In the genomic region with DNA sequence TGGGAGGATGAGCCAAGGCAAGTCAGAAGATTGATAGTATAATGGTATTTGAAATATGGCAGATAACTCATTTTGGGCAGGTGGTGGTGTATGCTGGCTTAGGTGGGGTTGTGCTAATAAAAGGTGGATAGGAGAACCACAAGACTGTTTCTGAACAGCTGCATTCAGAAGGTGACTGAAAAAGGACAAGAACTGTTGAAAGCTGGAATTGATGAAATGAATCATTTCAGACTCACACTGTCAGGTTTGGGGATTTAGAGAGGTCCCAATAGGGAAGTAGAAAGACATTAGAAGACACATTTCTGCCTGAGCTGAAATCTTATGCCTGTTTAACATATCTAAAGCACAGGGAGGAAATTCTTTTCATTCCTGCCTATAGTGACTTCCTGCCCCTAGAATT, we compare ENCODE assay signal across 31 mouse cellular contexts. TPM values are rescaled to one million over a fixed set of nuclear protein-coding genes. Genes with fewer than 3 reads are reported as not detected.
A peak's percentile ranks its signal among the peaks of the same experiment; 100 is the strongest.
DNase-seq lines count a peak whose midpoint lies in the region; ATAC-seq lines count a peak whose summit lies in the region.
"Had no signal": no experiment of that assay in that cellular context is flagged by ENCODE, and none has a peak within 500 bp of the region (broad histone marks: within the 10 kb centered on the region; RNA-seq: fewer than 3 reads in every experiment).

No protein-coding gene starts in this region.

- no peaks in the 10 kb centered on the region for H3K9me3 ChIP-seq in midbrain, embryonic 11.5 days (ENCODE audit: control insufficient read depth, low read length)
- no peaks in the 10 kb centered on the region for H3K9me3 ChIP-seq in midbrain, embryonic 15.5 days
- H3K9me3 ChIP-seq: embryonic facial prominence, embryonic 12.5 days; embryonic facial prominence, embryonic 15.5 days; forebrain, embryonic 12.5 days; forebrain, embryonic 15.5 days; G1E; heart, embryonic 10.5 days; heart, embryonic 13.5 days had no signal

- no peak overlapping the region for H3K4me2 ChIP-seq in midbrain, embryonic 11.5 days
- H3K4me2 ChIP-seq in midbrain, embryonic 15.5 days = no peak overlapping the region
- H3K4me2 ChIP-seq: embryonic facial prominence, embryonic 12.5 days; embryonic facial prominence, embryonic 15.5 days; forebrain, embryonic 12.5 days; forebrain, embryonic 15.5 days; heart, embryonic 13.5 days; hindbrain, embryonic 14.5 days had no signal

- H3K4me1 ChIP-seq in midbrain, embryonic 11.5 days (ENCODE audit: control insufficient read depth, insufficient read depth, low read length) = peaks cover 21% of the 10 kb centered on the region
- peaks cover 25% of the 10 kb centered on the region for H3K4me1 ChIP-seq in midbrain, embryonic 15.5 days

- no peak overlapping the region for H3K9ac ChIP-seq in midbrain, embryonic 11.5 days (ENCODE audit: low read length)
- no peak overlapping the region for H3K9ac ChIP-seq in midbrain, embryonic 15.5 days
- H3K9ac ChIP-seq: embryonic facial prominence, embryonic 12.5 days; embryonic facial prominence, embryonic 15.5 days; forebrain, embryonic 12.5 days; forebrain, embryonic 15.5 days; heart, embryonic 13.5 days; hindbrain, embryonic 14.5 days had no signal

- no peaks in the 10 kb centered on the region for H3K27me3 ChIP-seq in midbrain, embryonic 11.5 days (ENCODE audit: control insufficient read depth, insufficient read depth, low read length)
- H3K27me3 ChIP-seq in midbrain, embryonic 15.5 days (replicated peaks) = no peaks in the 10 kb centered on the region
- H3K27me3 ChIP-seq: embryonic facial prominence, embryonic 12.5 days; embryonic facial prominence, embryonic 15.5 days; forebrain, embryonic 12.5 days; forebrain, embryonic 15.5 days; heart, embryonic 13.5 days; Patski had no signal

- no peak overlapping the region for H3K4me3 ChIP-seq in midbrain, embryonic 11.5 days (ENCODE audit: low read depth, low read length)
- H3K4me3 ChIP-seq in midbrain, embryonic 15.5 days = no peak overlapping the region
- H3K4me3 ChIP-seq: embryonic facial prominence, embryonic 12.5 days; embryonic facial prominence, embryonic 15.5 days; forebrain, embryonic 12.5 days; forebrain, embryonic 15.5 days; heart, embryonic 10.5 days; heart, embryonic 13.5 days had no signal

- H3K27ac ChIP-seq in midbrain, embryonic 11.5 days (ENCODE audit: low read depth, low read length) = no peak overlapping the region
- no peak overlapping the region for H3K27ac ChIP-seq in midbrain, embryonic 15.5 days
- H3K27ac ChIP-seq: embryonic facial prominence, embryonic 12.5 days; embryonic facial prominence, embryonic 15.5 days; forebrain, embryonic 12.5 days; forebrain, embryonic 15.5 days; heart, embryonic 10.5 days; heart, embryonic 13.5 days; hindbrain, embryonic 14.5 days; hindbrain, postnatal 0 days had no signal

- ATAC-seq in midbrain, embryonic 11.5 days (ENCODE audit: low FRiP score) = no peak
- no peak for ATAC-seq in midbrain, embryonic 15.5 days (replicated peaks)
- no peak for ATAC-seq in frontal cortex, adult (ENCODE audit: low TSS enrichment)
- ATAC-seq: activated CD4-positive, CD25-positive, alpha-beta regulatory T cell, adult 4 months; CD4-positive, CD25-positive, alpha-beta regulatory T cell, adult 4 months; forebrain, embryonic 15.5 days; hindbrain, postnatal 0 days; inflammation-experienced regulatory T-cells, adult 6 months; intestine, embryonic 16.5 days; Patski had no signal

- DNase-seq in midbrain, embryonic 11.5 days (ENCODE audit: low spot score, missing footprints) = peak; percentile 84
- DNase-seq in R1 (ENCODE audit: low read depth, low spot score) = peak; percentile 78
- DNase-seq in mesoderm, embryonic 11.5 days (ENCODE audit: low read depth, low spot score) = peak; percentile 44
- no peak for DNase-seq in heart, adult 9 months (ENCODE audit: low spot score in 2 of 2)
- DNase-seq: adrenal gland, adult 8-10 months; adrenal gland, postnatal 25 days; cerebellum, adult 11-12 months; cerebellum, adult 8-10 months; cerebellum, postnatal 10 days; cerebellum, postnatal 36 days; gastrocnemius, postnatal 25 days; heart, adult 18-20 months; heart, postnatal 14 days; heart, postnatal 4 days; kidney, adult 18-20 months had no signal

- no peaks in the 10 kb centered on the region for H3K36me3 ChIP-seq in midbrain, embryonic 11.5 days (ENCODE audit: control insufficient read depth, insufficient read depth, low read length)
- H3K36me3 ChIP-seq in midbrain, embryonic 15.5 days (replicated peaks) = no peaks in the 10 kb centered on the region
- H3K36me3 ChIP-seq: embryonic facial prominence, embryonic 12.5 days; embryonic facial prominence, embryonic 15.5 days; forebrain, embryonic 12.5 days; forebrain, embryonic 15.5 days; heart, embryonic 10.5 days had no signal

RNA-seq across cellular contexts. Expression of a gene that starts 36.6 kb away (rescaled TPM):
- polyA plus RNA-seq in midbrain, embryonic 11.5 days (2014; fragmentation: Nextera tagmentation; extraction: Ambion mirVana) = 9.1 and 9.4 TPM in 2 replicates
- polyA plus RNA-seq in midbrain, embryonic 15.5 days (2015; fragmentation: Nextera tagmentation; extraction: Ambion mirVana) = 10.5 and 12.2 TPM in 2 replicates

RNA-seq across cellular contexts. Expression of a gene that starts 54.3 kb away (rescaled TPM):
- 110 and 114 TPM in 2 replicates for polyA plus RNA-seq in midbrain, embryonic 11.5 days (2014; fragmentation: Nextera tagmentation; extraction: Ambion mirVana)
- polyA plus RNA-seq in midbrain, embryonic 15.5 days (2015; fragmentation: Nextera tagmentation; extraction: Ambion mirVana) = 106 and 110 TPM in 2 replicates

Comparison
In these comparisons a context has a peak if more than half of its experiments do, and no peak if none do; other contexts are left out.
1. DNase-seq: peak in midbrain, embryonic 11.5 days (single experiment), R1 (single experiment) and mesoderm, embryonic 11.5 days (single experiment); none in heart, adult 9 months (0 of 2).